Comparison of ENCODE assay signal across 1 mouse cellular context in genomic region chr10:80180288-80180687, GRCm38 (mm10).
TF ChIP-seq lines count a peak whose summit lies in the region.

No protein-coding gene starts in this region.

TF ChIP-seq in CH12.LX, 34 proteins besides CTCF, POLR2A, EP300 and RAD21:
- no peak for TF ChIP-seq MYC (IDR thresholded peaks at IDR 0.05; ENCODE audit: low read depth, low read length)
- TF ChIP-seq IRF4 (IDR thresholded peaks at IDR 0.05; ENCODE audit: low read depth, low read length), result no peak
- TF ChIP-seq ZNF384 (IDR thresholded peaks at IDR 0.05; ENCODE audit: low read depth, low read length), result no peak
- TF ChIP-seq BHLHE40 (IDR thresholded peaks at IDR 0.05; ENCODE audit: low read depth, low read length), result no peak
- TF ChIP-seq NRF1 (IDR thresholded peaks at IDR 0.05; ENCODE audit: low read depth, low read length), result no peak
TF ChIP-seq in CH12.LX: peak in this region for 0.
